Mouse (Mus musculus): ENCODE measurements around the gene Pianp. TPM values are rescaled to one million over a fixed set of nuclear protein-coding genes. Genes with fewer than 3 reads are reported as not detected.
"Not testable (repeated sequence)": the region's sequence is repeated elsewhere in the genome, so short reads cannot be mapped to it uniquely, and the experiment has no call there.

Pianp gene
- polyA plus RNA-seq, 1 experiment from 2014 or later, result 1.6 TPM

- H3K9ac ChIP-seq (ENCODE audit: low read length); H3K27me3 ChIP-seq (ENCODE audit: control insufficient read depth, insufficient read depth, low read length); H3K27ac ChIP-seq (ENCODE audit: low read depth, low read length); H3K4me3 ChIP-seq (ENCODE audit: low read depth, low read length); H3K4me2 ChIP-seq; H3K9me3 ChIP-seq (ENCODE audit: control insufficient read depth, low read length); H3K4me1 ChIP-seq (ENCODE audit: control insufficient read depth, insufficient read depth, low read length): not testable (repeated sequence)
- H3K36me3 ChIP-seq (ENCODE audit: control insufficient read depth, insufficient read depth, low read length), result peaks cover 28% of the 10 kb centered on the region
- 22% methylated on average over 7 of the region's 9 CpGs for WGBS
- peak; percentile 42; the same call in 1 of the 2 replicates for ATAC-seq (ENCODE audit: low FRiP score)
- peak; percentile 97 for DNase-seq (ENCODE audit: low spot score, missing footprints)
Measured at GRCm38 (mm10) chr6:125030532-125030931, 34.0 kb downstream of the Pianp start.

GRCm38 (mm10) chr6:125031604-125032003 is 35.1 kb downstream of the Pianp start:
- Histone ChIP-seq H3K27me3 (ENCODE audit: control insufficient read depth, insufficient read depth, low read length) (no peaks in the 10 kb centered on the region), H3K36me3 (ENCODE audit: control insufficient read depth, insufficient read depth, low read length) (peaks cover 33% of the 10 kb centered on the region)
- 95% methylated on average over 16 of the region's 16 CpGs for WGBS

GRCm38 (mm10) chr6:125038666-125039065 is 42.2 kb downstream of the Pianp start:
- H3K27ac ChIP-seq (ENCODE audit: low read depth, low read length), result no peak overlapping the region; the same call in 1 of the 2 replicates
- DNase-seq (ENCODE audit: low spot score, missing footprints) (no peak), ATAC-seq (ENCODE audit: low FRiP score) (no peak)
- H3K9ac ChIP-seq (ENCODE audit: low read length), result peak overlapping the region; percentile 61; the same call in 1 of the 2 replicates
- peaks cover 9% of the 10 kb centered on the region for H3K4me1 ChIP-seq (ENCODE audit: control insufficient read depth, insufficient read depth, low read length)
- peak overlapping the region; percentile 47 for H3K4me2 ChIP-seq
- H3K9me3 ChIP-seq (ENCODE audit: control insufficient read depth, low read length), result no peaks in the 10 kb centered on the region
- H3K27me3 ChIP-seq (ENCODE audit: control insufficient read depth, insufficient read depth, low read length), result no peaks in the 10 kb centered on the region
- WGBS, result 94% methylated on average over 4 of the region's 4 CpGs
- no peak overlapping the region for H3K4me3 ChIP-seq (ENCODE audit: low read depth, low read length)
- H3K36me3 ChIP-seq (ENCODE audit: control insufficient read depth, insufficient read depth, low read length), result peaks cover 15% of the 10 kb centered on the region

More at GRCm38 (mm10) chr6:125031604-125032003, 35.1 kb downstream of the Pianp start:
- Histone ChIP-seq H3K9me3 (ENCODE audit: control insufficient read depth, low read length) (no peaks in the 10 kb centered on the region), H3K27ac (ENCODE audit: low read depth, low read length) (no peak overlapping the region), H3K4me1 (ENCODE audit: control insufficient read depth, insufficient read depth, low read length) (no peaks in the 10 kb centered on the region), H3K9ac (ENCODE audit: low read length) (no peak overlapping the region), H3K4me3 (ENCODE audit: low read depth, low read length) (no peak overlapping the region), H3K4me2 (no peak overlapping the region)
- ATAC-seq (ENCODE audit: low FRiP score) (no peak; the same call in 1 of the 2 replicates), DNase-seq (ENCODE audit: low spot score, missing footprints) (peak; percentile 12)

GRCm38 (mm10) chr6:125039131-125039530 is 42.6 kb downstream of the Pianp start:
- 8% methylated on average over 8 of the region's 8 CpGs for WGBS
- Histone ChIP-seq H3K9me3 (ENCODE audit: control insufficient read depth, low read length) (no peaks in the 10 kb centered on the region), H3K4me2 (peak overlapping the region; percentile 47), H3K27ac (ENCODE audit: low read depth, low read length) (peak overlapping the region; percentile 40), H3K27me3 (ENCODE audit: control insufficient read depth, insufficient read depth, low read length) (no peaks in the 10 kb centered on the region), H3K9ac (ENCODE audit: low read length) (peak overlapping the region; percentile 61), H3K4me3 (ENCODE audit: low read depth, low read length) (peak overlapping the region; percentile 59), H3K4me1 (ENCODE audit: control insufficient read depth, insufficient read depth, low read length) (peaks cover 9% of the 10 kb centered on the region), H3K36me3 (ENCODE audit: control insufficient read depth, insufficient read depth, low read length) (peaks cover 17% of the 10 kb centered on the region)
- ATAC-seq (ENCODE audit: low FRiP score), result peak; percentile 41
- DNase-seq (ENCODE audit: low spot score, missing footprints), result no peak

GRCm38 (mm10) chr6:125039533-125040153 is 43.1 kb downstream of the Pianp start, which contains the start of gene Ing4:
Gene Ing4 (plus strand): TSS chr6:125039760.
- H3K36me3 ChIP-seq (ENCODE audit: control insufficient read depth, insufficient read depth, low read length), result peaks cover 22% of the 10 kb centered on the region
- peak within 1 kb of the TSS; percentile 59 for H3K4me3 ChIP-seq (ENCODE audit: low read depth, low read length)
- H3K9me3 ChIP-seq (ENCODE audit: control insufficient read depth, low read length), result no peaks in the 10 kb centered on the region
- peak; percentile 99 for DNase-seq (ENCODE audit: low spot score, missing footprints)
- peaks cover 9% of the 10 kb centered on the region for H3K4me1 ChIP-seq (ENCODE audit: control insufficient read depth, insufficient read depth, low read length)
- WGBS, result under 1% methylated on average over 26 of the region's 26 CpGs
- H3K27me3 ChIP-seq (ENCODE audit: control insufficient read depth, insufficient read depth, low read length), result no peaks in the 10 kb centered on the region
- ATAC-seq (ENCODE audit: low FRiP score), result peak; percentile 97
- peak within 1 kb of the TSS; percentile 86 for H3K4me2 ChIP-seq
- peak within 1 kb of the TSS; percentile 40 for H3K27ac ChIP-seq (ENCODE audit: low read depth, low read length)
- peak within 1 kb of the TSS; percentile 77 for H3K9ac ChIP-seq (ENCODE audit: low read length)

- ATAC-seq (ENCODE audit: low FRiP score), result no peak
Measured at GRCm38 (mm10) chr6:125040221-125040620, 43.7 kb downstream of the Pianp start.

GRCm38 (mm10) chr6:125041047-125041446 is 44.6 kb downstream of the Pianp start:
- Histone ChIP-seq H3K4me2 (no peak overlapping the region), H3K4me1 (ENCODE audit: control insufficient read depth, insufficient read depth, low read length) (peaks cover 9% of the 10 kb centered on the region), H3K4me3 (ENCODE audit: low read depth, low read length) (no peak overlapping the region), H3K27me3 (ENCODE audit: control insufficient read depth, insufficient read depth, low read length) (no peaks in the 10 kb centered on the region), H3K36me3 (ENCODE audit: control insufficient read depth, insufficient read depth, low read length) (peaks cover 15% of the 10 kb centered on the region), H3K9ac (ENCODE audit: low read length) (no peak overlapping the region), H3K27ac (ENCODE audit: low read depth, low read length) (no peak overlapping the region), H3K9me3 (ENCODE audit: control insufficient read depth, low read length) (no peaks in the 10 kb centered on the region)
- 92% methylated on average over 7 of the region's 7 CpGs for WGBS
- ATAC-seq (ENCODE audit: low FRiP score), result no peak
- DNase-seq (ENCODE audit: low spot score, missing footprints), result no peak

More at GRCm38 (mm10) chr6:125040221-125040620, 43.7 kb downstream of the Pianp start:
- WGBS, result 20% methylated on average over 7 of the region's 7 CpGs
- Histone ChIP-seq H3K27ac (ENCODE audit: low read depth, low read length) (peak overlapping the region; percentile 11; the same call in 1 of the 2 replicates), H3K4me3 (ENCODE audit: low read depth, low read length) (peak overlapping the region; percentile 59), H3K4me1 (ENCODE audit: control insufficient read depth, insufficient read depth, low read length) (peaks cover 9% of the 10 kb centered on the region), H3K4me2 (peak overlapping the region; percentile 86), H3K9ac (ENCODE audit: low read length) (peak overlapping the region; percentile 77), H3K36me3 (ENCODE audit: control insufficient read depth, insufficient read depth, low read length) (peaks cover 21% of the 10 kb centered on the region), H3K9me3 (ENCODE audit: control insufficient read depth, low read length) (no peaks in the 10 kb centered on the region), H3K27me3 (ENCODE audit: control insufficient read depth, insufficient read depth, low read length) (no peaks in the 10 kb centered on the region)
- DNase-seq (ENCODE audit: low spot score, missing footprints), result no peak

- ATAC-seq (ENCODE audit: low FRiP score) (no peak), DNase-seq (ENCODE audit: low spot score, missing footprints) (no peak)
- Histone ChIP-seq H3K4me2 (no peak overlapping the region), H3K9me3 (ENCODE audit: control insufficient read depth, low read length) (no peaks in the 10 kb centered on the region), H3K27ac (ENCODE audit: low read depth, low read length) (no peak overlapping the region), H3K9ac (ENCODE audit: low read length) (no peak overlapping the region), H3K27me3 (ENCODE audit: control insufficient read depth, insufficient read depth, low read length) (no peaks in the 10 kb centered on the region), H3K4me3 (ENCODE audit: low read depth, low read length) (no peak overlapping the region), H3K36me3 (ENCODE audit: control insufficient read depth, insufficient read depth, low read length) (peaks cover 14% of the 10 kb centered on the region; the same call in 1 of the 2 replicates), H3K4me1 (ENCODE audit: control insufficient read depth, insufficient read depth, low read length) (peaks cover 9% of the 10 kb centered on the region)
- 96% methylated on average over 7 of the region's 7 CpGs for WGBS
Measured at GRCm38 (mm10) chr6:125042081-125042480, 45.6 kb downstream of the Pianp start.

GRCm38 (mm10) chr6:125046691-125047090 is 50.2 kb downstream of the Pianp start:
- 49% methylated on average over 5 of the region's 5 CpGs for WGBS
- peaks cover 23% of the 10 kb centered on the region for H3K36me3 ChIP-seq (ENCODE audit: control insufficient read depth, insufficient read depth, low read length)
- peak; percentile 64 for ATAC-seq (ENCODE audit: low FRiP score)

More at GRCm38 (mm10) chr6:125046691-125047090, 50.2 kb downstream of the Pianp start:
- Histone ChIP-seq H3K27ac (ENCODE audit: low read depth, low read length) (no peak overlapping the region), H3K4me1 (ENCODE audit: control insufficient read depth, insufficient read depth, low read length) (no peaks in the 10 kb centered on the region), H3K27me3 (ENCODE audit: control insufficient read depth, insufficient read depth, low read length) (no peaks in the 10 kb centered on the region), H3K9ac (ENCODE audit: low read length) (no peak overlapping the region), H3K4me2 (no peak overlapping the region), H3K9me3 (ENCODE audit: control insufficient read depth, low read length) (no peaks in the 10 kb centered on the region), H3K4me3 (ENCODE audit: low read depth, low read length) (no peak overlapping the region)
- DNase-seq (ENCODE audit: low spot score, missing footprints), result peak; percentile 98

Measured in midbrain, embryonic 11.5 days (tissue).